Mouse (Mus musculus) kidney, adult 2 months (tissue): ENCODE data around the gene Capg. TPM values are rescaled to one million over a fixed set of nuclear protein-coding genes. Genes with fewer than 3 reads are reported as not detected.
"Not testable (repeated sequence)": the region's sequence is repeated elsewhere in the genome, so short reads cannot be mapped to it uniquely, and the experiment has no call there.

Experiments used
- DNase-seq: peaks from one replicate; pipeline ENCODE4 v3.0.0; 2021
- H3K27ac ChIP-seq: fragments of 200-500 bp; 2 replicates; pipeline ENCODE4 v1.5.1; 2012; ENCODE audit warnings: low read depth, low read length, control low read depth, inconsistent platforms; ENCODE audit not compliant: insufficient read depth
- H3K27me3 ChIP-seq: fragments of 200-500 bp; replicated peaks from 2 replicates; pipeline ENCODE4 v1.6.1; 2012; ENCODE audit warnings: mild to moderate bottlenecking, moderate library complexity, low read length, inconsistent platforms; ENCODE audit not compliant: control insufficient read depth, insufficient read depth
- H3K36me3 ChIP-seq: fragments of 200-500 bp; 2 replicates; pipeline ENCODE4 v1.6.1; 2012; ENCODE audit warnings: mild to moderate bottlenecking, moderate library complexity, low read length, inconsistent platforms; ENCODE audit not compliant: control insufficient read depth, insufficient read depth
- H3K4me1 ChIP-seq: fragments of 200-500 bp; 2 replicates; pipeline ENCODE4 v1.6.1; 2011; ENCODE audit warnings: low read length; ENCODE audit not compliant: control insufficient read depth, insufficient read depth
- H3K4me3 ChIP-seq: fragments of 200-500 bp; 2 replicates; pipeline ENCODE4 v1.5.1; 2011; ENCODE audit warnings: mild to moderate bottlenecking, low read depth, low read length, control low read depth; ENCODE audit not compliant: insufficient read depth
- CTCF ChIP-seq: fragments of 200-500 bp; conservative IDR thresholded peaks from 2 replicates; pipeline ENCODE4 v1.5.1; 2011; ENCODE audit warnings: low read depth, mild to moderate bottlenecking, control low read depth, low read length, moderate library complexity, mixed read lengths; ENCODE audit not compliant: insufficient read depth, insufficient read length
- POLR2A ChIP-seq: fragments of 200-500 bp; IDR thresholded peaks from one replicate; pipeline ENCODE4 v1.6.1; 2011; ENCODE audit warnings: low read depth, low read length, control low read depth
- WGBS: fragments of 180-500 bp; shearing (Covaris S2); methylation state at CpG from one replicate; pipeline ENCODE4 v1.1.7; 2018; 5-methylcytosine and 5-hydroxymethylcytosine counted together
- polyA plus RNA-seq: library from polyadenylated mRNA; depleted of rRNA; stranded (reverse); fragments of >200 nt; gene quantifications from 2 replicates; pipeline ENCODE4 v1.2.3, GENCODE M21; 2012

Gene Capg
- polyA plus RNA-seq, 1 experiment: 64.3 TPM

DNA sequence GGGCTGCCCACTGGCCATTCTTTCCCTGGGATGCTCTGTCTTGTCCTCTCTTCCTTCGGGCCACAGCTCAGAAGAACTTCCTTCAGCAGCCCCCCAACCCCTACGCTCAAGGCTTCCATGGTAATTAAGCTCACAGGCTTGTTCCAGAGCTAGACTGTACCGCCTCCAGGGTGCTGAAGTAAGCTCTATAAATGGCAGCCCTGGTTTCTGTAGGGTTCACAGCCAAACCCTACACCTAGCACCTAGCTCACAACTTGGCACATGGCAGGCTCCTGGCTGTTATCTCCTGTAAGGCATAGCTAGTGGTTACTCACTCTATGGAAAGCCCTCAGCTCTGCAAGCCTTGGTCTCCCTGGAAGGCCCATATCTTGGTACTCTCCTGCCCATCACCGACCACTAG, 11.6 kb upstream of the Capg start:
- WGBS: 95% methylated on average over 4 of the region's 4 CpGs
- no peaks in the 10 kb centered on the region; the same call in 1 of the 2 replicates for H3K4me1 ChIP-seq
- DNase-seq: no peak
- H3K27ac ChIP-seq: no peak overlapping the region
- H3K4me3 ChIP-seq: no peak overlapping the region
- no peaks in the 10 kb centered on the region for H3K27me3 ChIP-seq
- TF ChIP-seq POLR2A (no peak), CTCF (no peak)
- no peaks in the 10 kb centered on the region for H3K36me3 ChIP-seq

DNA sequence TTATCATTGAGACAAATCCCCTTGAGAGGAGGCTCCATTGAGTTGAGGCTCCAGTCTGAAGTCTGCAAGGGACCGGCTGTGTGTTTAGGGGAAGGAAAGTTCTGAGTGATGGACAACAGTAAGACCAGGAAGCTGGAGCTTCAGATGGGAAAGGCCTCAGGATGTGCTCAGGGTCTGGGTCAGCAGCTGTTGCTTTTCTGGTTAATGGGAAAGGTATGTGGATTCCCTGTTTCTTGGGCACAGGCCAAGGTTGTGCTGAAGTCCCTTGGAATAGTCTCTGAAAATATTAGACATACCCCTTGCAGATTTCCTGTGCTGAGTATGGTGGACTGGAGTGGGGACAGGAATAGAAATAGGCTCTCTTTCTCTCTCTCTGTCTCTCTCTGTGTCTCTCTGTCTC, 10.6 kb upstream of the Capg start:
- not testable (repeated sequence) for H3K27me3 ChIP-seq, H3K4me1 ChIP-seq, H3K4me3 ChIP-seq, H3K27ac ChIP-seq, DNase-seq, H3K36me3 ChIP-seq
- WGBS: 4% methylated on average over 1 of the region's 1 CpGs

DNA sequence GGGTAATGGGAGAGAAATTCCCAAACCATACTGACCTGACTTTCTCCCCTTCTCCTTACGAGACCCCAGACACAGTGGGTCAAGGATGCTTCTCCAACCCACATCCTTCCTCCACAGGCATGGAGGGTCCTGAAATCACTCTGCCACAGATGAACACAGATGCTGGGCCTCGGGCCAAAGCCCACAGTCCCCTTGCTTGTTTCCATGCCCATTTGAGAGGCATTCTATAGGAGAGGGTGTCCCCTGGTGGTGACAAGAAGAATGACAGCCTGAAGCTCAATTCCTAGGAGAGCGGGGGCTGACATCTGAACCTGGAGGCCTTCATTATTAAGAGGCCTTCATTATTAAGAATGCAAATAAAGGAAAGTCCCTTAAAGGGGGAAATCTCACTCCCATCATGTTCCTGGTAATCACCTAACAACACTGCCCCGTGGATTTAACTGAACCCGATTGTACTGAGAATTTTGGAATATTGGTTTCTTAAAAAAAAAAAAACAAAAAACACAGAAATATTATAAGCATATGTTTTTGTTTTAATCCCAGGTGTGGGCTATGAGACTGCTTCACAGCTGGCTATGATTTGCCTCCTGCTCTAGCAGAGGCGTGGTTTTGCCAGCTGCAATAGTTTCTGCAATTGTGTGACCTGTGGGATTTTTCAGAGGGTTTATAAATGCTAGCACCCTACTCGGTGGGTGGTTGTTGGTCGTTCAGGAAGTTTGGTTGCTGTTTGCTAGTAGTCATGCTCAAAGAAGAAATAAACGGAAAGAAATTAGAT, 10.0 kb upstream of the Capg start:
- no peak overlapping the region for H3K4me3 ChIP-seq
- TF ChIP-seq POLR2A (no peak), CTCF (peak; percentile 90)
- no peaks in the 10 kb centered on the region for H3K36me3 ChIP-seq
- H3K27ac ChIP-seq: no peak overlapping the region
- 43% methylated on average over 9 of the region's 9 CpGs for WGBS
- DNase-seq: peak; percentile 68
- no peaks in the 10 kb centered on the region for H3K27me3 ChIP-seq
- H3K4me1 ChIP-seq: peaks cover 5% of the 10 kb centered on the region; the same call in 1 of the 2 replicates

DNA sequence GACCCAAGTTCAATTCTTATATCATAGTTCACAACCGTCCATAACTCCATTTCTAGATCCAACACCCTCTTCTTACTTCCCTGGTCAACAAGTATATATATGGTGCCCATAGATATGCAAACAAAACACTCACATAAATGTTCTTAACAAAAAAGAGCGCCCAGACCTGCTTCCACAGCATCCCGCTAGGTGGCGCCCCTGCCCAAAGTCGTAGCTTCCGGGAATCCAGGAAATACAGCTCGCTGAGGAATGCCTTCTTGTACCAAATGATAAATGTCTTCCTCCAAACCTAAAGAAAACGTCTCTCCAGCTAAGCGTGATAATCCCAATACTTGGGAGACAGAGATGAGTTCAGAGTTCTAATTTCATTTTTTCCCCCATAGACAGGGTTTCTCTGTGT, 9.0 kb upstream of the Capg start:
- no peak overlapping the region for H3K4me3 ChIP-seq
- H3K36me3 ChIP-seq: no peaks in the 10 kb centered on the region
- TF ChIP-seq POLR2A (no peak), CTCF (peak; percentile 91)
- DNase-seq: peak; percentile 90
- WGBS: 3% methylated on average over 9 of the region's 9 CpGs
- no peaks in the 10 kb centered on the region for H3K27me3 ChIP-seq
- H3K4me1 ChIP-seq: peaks cover 5% of the 10 kb centered on the region; the same call in 1 of the 2 replicates
- peak overlapping the region; percentile 42; the same call in 1 of the 2 replicates for H3K27ac ChIP-seq

DNA sequence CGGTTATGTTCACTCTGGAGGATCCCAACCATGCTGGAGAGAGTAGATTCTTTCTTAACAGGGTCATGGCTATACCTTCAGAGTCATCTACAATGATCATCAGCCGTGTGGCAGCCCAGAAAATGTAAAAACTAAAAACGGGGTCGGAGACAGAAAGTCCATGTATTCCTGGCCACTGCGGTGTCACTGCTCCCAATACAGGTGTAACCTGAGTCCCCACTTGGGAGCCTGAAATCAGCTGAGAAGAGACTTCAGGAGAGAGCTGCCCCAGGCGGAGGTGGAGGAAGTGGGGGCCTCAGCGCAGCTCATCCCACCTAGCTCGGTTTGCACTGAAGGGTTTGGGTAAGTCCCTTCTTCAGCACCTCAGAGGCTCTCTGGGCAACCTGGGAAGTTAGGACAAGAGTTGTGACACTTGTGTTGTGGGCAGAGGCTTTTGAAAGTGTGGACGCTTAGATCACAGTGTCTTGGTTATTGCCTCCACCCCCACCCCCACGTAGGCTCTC, 6.1 kb upstream of the Capg start:
- DNase-seq: no peak
- 51% methylated on average over 10 of the region's 10 CpGs for WGBS
- Histone ChIP-seq H3K4me1 (peaks cover 9% of the 10 kb centered on the region; the same call in 1 of the 2 replicates), H3K27me3 (no peaks in the 10 kb centered on the region), H3K27ac (peak overlapping the region; percentile 72), H3K4me3 (peak overlapping the region; percentile 69), H3K36me3 (no peaks in the 10 kb centered on the region)
- no peak for TF ChIP-seq CTCF
- no peak for TF ChIP-seq POLR2A

DNA sequence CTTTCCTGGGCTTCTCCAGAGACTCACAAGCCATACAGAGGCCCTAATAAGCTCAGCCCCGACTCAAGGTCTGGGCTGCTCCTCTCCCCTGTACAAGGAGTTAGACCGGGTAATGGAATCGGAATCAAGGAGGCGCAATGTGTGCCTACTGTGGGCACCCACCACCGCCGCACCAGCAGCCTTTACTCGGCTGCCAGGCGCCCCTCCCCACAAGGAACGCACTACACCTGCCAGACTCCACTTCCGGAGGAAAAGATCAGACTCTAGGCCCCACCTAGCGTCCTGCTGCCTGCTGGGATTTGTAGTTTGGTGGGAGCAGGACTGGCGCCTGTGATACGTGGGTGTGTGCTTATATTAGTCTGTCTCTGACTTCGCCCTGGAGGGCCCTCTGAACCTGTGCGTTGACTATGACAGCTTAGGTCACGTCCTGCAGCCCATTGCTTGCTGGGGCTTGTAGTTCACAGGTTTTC, 5.6 kb upstream of the Capg start:
- Histone ChIP-seq H3K27ac (peak overlapping the region; percentile 72), H3K4me1 (peaks cover 14% of the 10 kb centered on the region; the same call in 1 of the 2 replicates), H3K4me3 (peak overlapping the region; percentile 69), H3K36me3 (no peaks in the 10 kb centered on the region), H3K27me3 (no peaks in the 10 kb centered on the region)
- TF ChIP-seq POLR2A (peak; percentile 56), CTCF (no peak)
- 5% methylated on average over 16 of the region's 16 CpGs for WGBS
- DNase-seq: peak; percentile 95

DNA sequence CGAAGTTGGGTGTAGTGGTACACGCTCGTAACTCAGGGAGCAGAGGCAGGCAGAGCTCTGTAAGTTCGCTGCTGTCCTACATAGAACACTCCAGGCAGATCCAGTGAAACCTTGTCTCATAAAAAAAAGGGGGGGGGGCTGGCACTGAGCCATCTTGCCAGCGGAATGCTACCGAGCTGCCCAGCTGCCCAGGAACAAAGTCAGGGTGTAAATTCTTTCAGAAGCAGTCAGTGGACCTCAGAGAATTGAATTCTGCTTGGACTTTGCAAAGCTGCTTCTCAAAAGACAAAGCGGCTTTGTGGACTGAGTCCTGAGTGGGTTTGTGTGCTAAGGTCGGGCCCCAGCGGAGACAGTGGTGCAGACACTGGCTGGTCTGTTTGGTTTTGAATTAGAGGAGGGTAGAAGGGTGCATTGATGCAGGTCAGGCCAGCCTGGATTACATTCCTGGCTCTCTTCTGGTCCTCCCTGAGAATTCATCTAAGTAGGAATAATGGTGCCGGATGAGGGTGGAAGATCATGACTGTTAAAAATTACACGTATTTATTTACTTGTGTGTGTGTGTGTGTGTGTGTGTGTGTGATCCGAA, 833 bp upstream of the Capg start:
- Histone ChIP-seq H3K4me3 (no peak overlapping the region), H3K27ac (peak overlapping the region; percentile 76), H3K36me3 (no peaks in the 10 kb centered on the region), H3K4me1 (peaks cover 14% of the 10 kb centered on the region; the same call in 1 of the 2 replicates), H3K27me3 (no peaks in the 10 kb centered on the region)
- DNase-seq: peak; percentile 53
- no peak for TF ChIP-seq CTCF
- TF ChIP-seq POLR2A: no peak
- WGBS: 49% methylated on average over 12 of the region's 12 CpGs
